Mouse (Mus musculus) hindbrain, embryonic 14.5 days (tissue): Measurements from ENCODE around the gene Eme2. TPM values are rescaled to one million over a fixed set of nuclear protein-coding genes. Genes with fewer than 3 reads are reported as not detected.

Experiments used
- ATAC-seq: fragments of 200-750 bp; cut with Nextera tagmentation; 2 replicates; pipeline ENCODE4 v1.8.0; 2017; ENCODE audit warnings: moderate number of reproducible peaks, mild to moderate bottlenecking, moderate TSS enrichment, moderate library complexity; ENCODE audit not compliant: low FRiP score
- DNase-seq: peaks from one replicate; pipeline ENCODE4 v3.0.0-alpha.2; 2015; ENCODE audit warnings: low spot score
- H3K27ac ChIP-seq: fragments of 300-500 bp; sonication (generic); 2 replicates; pipeline ENCODE4 v1.5.1; 2014; ENCODE audit warnings: mild to moderate bottlenecking, moderate library complexity
- H3K27me3 ChIP-seq: fragments of 300-500 bp; sonication (generic); 2 replicates; pipeline ENCODE4 v1.6.1; 2014; ENCODE audit warnings: mild to moderate bottlenecking, low read length, mixed read lengths; ENCODE audit not compliant: control insufficient read depth, insufficient read depth
- H3K36me3 ChIP-seq: fragments of 300-500 bp; sonication (generic); replicated peaks from 2 replicates; pipeline ENCODE4 v1.6.1; 2014; ENCODE audit not compliant: control insufficient read depth, insufficient read depth
- H3K4me1 ChIP-seq: fragments of 300-500 bp; sonication (generic); replicated peaks from 2 replicates; pipeline ENCODE4 v1.6.1; 2014; ENCODE audit warnings: antibody characterized with exemption, low read length, mixed read lengths; ENCODE audit not compliant: control insufficient read depth, insufficient read depth
- H3K4me2 ChIP-seq: fragments of 300-500 bp; sonication (generic); replicated peaks from 2 replicates; pipeline ENCODE4 v1.6.1; 2014; ENCODE audit warnings: mild to moderate bottlenecking, moderate library complexity
- H3K4me3 ChIP-seq: fragments of 300-500 bp; sonication (generic); replicated peaks from 2 replicates; pipeline ENCODE4 v1.5.1; 2014; ENCODE audit warnings: mild to moderate bottlenecking, low read length
- H3K9ac ChIP-seq: fragments of 300-500 bp; sonication (generic); 2 replicates; pipeline ENCODE4 v1.6.1; 2014
- H3K9me3 ChIP-seq: fragments of 300-500 bp; sonication (generic); 2 replicates; pipeline ENCODE4 v1.6.1; 2016; ENCODE audit warnings: low read length; ENCODE audit not compliant: control insufficient read depth
- WGBS: fragments of 180-500 bp; shearing (Covaris S2); extraction: QIAGEN DNeasy Blood & Tissue Kit; methylation state at CpG from one replicate; pipeline ENCODE4 v1.1.7; 2014; 5-methylcytosine and 5-hydroxymethylcytosine counted together
- polyA plus RNA-seq: library from polyadenylated mRNA; unstranded; fragments of >200 nt; fragmentation: Nextera tagmentation; extraction: Ambion mirVana; gene quantifications from 2 replicates; pipeline ENCODE4 v1.2.1, GENCODE M21; 2014

Eme2 gene
- polyA plus RNA-seq, 1 experiment from 2014 or later, result 23.7 TPM

DNA sequence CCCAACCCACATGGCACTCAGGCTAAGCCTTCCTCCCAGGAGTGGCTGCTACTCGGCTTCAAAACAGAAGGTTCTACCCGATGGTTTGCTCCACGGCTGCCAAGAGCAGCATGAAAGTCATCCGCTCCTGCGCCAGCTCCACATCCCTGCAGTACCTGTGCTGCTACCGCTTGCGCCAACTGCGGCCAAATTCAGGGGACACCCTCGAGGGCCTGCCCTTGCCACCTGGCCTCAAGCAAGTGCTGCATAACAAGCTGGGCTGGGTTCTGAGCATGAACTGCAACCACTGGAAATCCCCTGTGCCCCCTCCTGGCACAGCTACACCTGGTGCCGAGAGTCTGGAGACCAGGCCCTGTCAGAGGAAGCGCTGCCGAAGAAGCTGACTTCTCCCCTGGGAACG lies 3.6 kb downstream of the Eme2 start:
- Histone ChIP-seq H3K4me1 (peaks cover 31% of the 10 kb centered on the region), H3K4me3 (no peak overlapping the region), H3K4me2 (no peak overlapping the region), H3K9ac (no peak overlapping the region), H3K27me3 (no peaks in the 10 kb centered on the region), H3K9me3 (no peaks in the 10 kb centered on the region), H3K36me3 (peaks cover 57% of the 10 kb centered on the region), H3K27ac (no peak overlapping the region)
- WGBS, result 93% methylated on average over 12 of the region's 13 CpGs
- DNase-seq (no peak), ATAC-seq (no peak)

DNA sequence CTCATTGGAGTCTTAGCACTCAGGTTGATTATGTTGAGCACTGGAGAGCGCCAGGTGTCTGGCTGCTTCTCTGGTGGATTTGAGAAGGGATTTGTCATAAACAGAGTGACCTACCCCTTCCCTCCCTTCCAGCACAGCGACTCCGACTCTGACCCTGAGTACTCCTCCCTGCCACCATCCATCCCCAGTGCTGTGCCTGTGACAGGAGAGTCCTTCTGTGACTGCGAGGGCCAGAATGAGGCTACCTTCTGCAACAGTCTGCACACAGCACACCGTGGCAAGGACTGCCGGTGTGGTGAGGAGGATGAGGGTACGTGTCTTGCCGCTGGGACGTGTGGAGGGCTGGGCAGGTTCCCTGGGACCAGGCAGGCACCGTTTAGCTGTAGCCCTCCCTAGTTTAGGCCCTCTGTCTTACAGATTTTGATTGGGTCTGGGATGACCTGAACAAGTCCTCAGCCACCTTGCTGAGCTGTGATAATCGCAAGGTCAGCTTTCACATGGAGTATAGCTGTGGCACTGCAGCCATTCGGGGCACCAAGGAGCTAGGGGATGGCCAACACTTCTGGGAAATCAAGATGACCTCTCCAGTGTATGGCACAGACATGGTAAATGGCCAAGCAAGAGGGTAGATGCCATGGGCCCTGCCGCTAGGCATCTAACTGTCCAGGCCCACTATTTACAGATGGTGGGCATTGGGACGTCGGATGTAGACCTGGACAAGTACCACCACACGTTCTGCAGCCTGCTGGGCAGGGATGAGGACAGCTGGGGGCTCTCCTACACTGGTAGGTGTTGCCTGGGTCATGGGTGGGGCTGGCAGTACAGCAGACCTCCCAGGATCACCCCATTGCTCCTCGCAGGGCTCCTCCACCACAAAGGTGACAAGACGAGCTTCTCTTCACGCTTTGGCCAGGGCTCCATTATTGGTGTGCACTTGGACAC lies 4.5 kb downstream of the Eme2 start:
- Histone ChIP-seq H3K4me3 (no peak overlapping the region), H3K4me2 (no peak overlapping the region), H3K27me3 (no peaks in the 10 kb centered on the region), H3K4me1 (peaks cover 28% of the 10 kb centered on the region), H3K9ac (no peak overlapping the region), H3K9me3 (no peaks in the 10 kb centered on the region), H3K27ac (no peak overlapping the region), H3K36me3 (peaks cover 57% of the 10 kb centered on the region)
- WGBS, result 90% methylated on average over 19 of the region's 19 CpGs
- ATAC-seq (no peak), DNase-seq (no peak)

DNA sequence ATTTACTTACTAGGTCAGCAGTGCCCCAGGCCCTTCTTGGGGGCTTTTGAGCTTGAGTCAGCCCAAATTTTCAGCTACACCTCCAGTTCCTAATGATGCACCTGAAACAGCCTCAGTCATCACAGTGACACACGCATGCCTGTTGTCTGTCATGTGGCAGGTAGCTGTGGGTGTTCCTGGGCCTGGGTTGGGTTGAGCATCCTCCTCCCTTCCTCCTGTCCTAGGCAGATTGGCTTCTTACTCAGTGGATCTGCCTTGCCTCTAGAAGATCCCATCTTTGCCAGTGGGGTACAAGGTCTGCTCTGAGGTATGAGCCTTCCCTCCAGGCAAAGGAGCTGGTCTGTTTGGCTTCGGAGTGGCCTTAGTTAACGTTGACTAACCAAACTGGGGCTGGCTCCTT lies 6.0 kb downstream of the Eme2 start:
- Histone ChIP-seq H3K9ac (no peak overlapping the region), H3K27me3 (no peaks in the 10 kb centered on the region), H3K4me2 (no peak overlapping the region), H3K36me3 (peaks cover 64% of the 10 kb centered on the region), H3K9me3 (no peaks in the 10 kb centered on the region), H3K4me1 (peaks cover 23% of the 10 kb centered on the region), H3K27ac (no peak overlapping the region), H3K4me3 (no peak overlapping the region)
- DNase-seq (no peak), ATAC-seq (no peak)
- WGBS, result 93% methylated on average over 3 of the region's 3 CpGs

DNA sequence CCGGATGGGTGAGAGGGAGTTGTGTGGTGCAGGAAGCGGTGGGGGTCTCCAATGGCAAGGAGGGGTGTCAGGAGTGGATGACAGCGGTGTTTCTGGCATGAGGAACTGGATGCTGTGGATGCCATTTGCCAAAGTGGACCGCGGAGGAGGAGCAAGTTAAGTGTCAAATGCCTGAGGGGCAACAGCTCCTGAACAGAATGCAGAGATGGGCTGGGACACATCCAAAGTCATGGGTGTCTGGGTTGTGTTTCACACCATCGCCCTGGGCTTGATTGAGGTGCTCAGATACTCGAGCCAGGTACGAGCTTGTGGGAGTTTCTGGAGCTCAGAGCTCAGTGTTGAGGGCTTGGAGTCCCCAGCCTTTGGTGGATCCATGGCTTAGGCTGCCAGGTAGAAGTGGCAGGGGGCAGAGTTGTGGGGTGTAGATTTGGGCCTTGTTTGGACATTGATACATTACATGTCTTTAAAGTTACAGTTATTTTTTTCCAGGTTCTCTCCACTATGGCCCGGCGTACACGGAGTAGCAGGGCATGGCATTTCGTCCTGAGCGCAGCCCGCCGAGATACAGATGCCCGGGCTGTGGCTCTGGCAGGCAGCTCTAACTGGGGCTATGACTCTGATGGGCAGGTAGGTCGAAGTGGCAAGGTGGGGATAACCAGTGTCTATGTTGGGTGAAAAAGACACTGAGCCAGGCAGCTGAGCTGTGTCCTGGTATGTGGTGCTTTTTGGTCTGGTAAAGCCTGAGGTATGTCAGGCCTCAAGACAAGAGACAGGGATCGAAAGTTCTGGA lies 7.4 kb downstream of the Eme2 start:
- peaks cover 64% of the 10 kb centered on the region for H3K36me3 ChIP-seq
- ATAC-seq (no peak), DNase-seq (no peak)
- WGBS, result 68% methylated on average over 18 of the region's 18 CpGs
- no peaks in the 10 kb centered on the region for H3K27me3 ChIP-seq
- H3K9me3 ChIP-seq, result no peaks in the 10 kb centered on the region
- peak overlapping the region; percentile 88 for H3K9ac ChIP-seq
- no peak overlapping the region; the same call in 1 of the 2 replicates for H3K27ac ChIP-seq
- peak overlapping the region; percentile 95 for H3K4me3 ChIP-seq
- H3K4me1 ChIP-seq, result peaks cover 18% of the 10 kb centered on the region
- H3K4me2 ChIP-seq, result peak overlapping the region; percentile 74

DNA sequence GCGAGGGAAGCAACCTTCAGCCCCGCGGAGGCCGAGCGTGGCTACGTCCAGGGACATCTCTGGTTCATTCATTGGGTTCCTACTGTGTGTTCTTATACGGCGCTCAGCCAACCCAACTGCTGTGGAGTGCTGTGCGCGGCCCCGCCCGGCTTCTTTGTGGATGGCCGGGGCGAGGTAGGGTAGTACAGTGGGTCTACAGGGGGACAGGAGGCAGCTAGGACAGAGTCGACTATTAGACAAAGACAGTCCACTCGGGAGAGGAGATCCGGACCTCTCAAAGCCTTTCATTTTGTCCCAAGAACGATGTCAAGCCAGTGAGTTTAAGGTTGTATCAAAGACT lies 8.0 kb downstream of the Eme2 start:
- H3K9me3 ChIP-seq, result no peaks in the 10 kb centered on the region
- no peak for DNase-seq
- H3K4me1 ChIP-seq, result peaks cover 18% of the 10 kb centered on the region
- WGBS, result 2% methylated on average over 18 of the region's 18 CpGs
- H3K4me3 ChIP-seq, result peak overlapping the region; percentile 95
- peak overlapping the region; percentile 74 for H3K4me2 ChIP-seq
- H3K27me3 ChIP-seq, result no peaks in the 10 kb centered on the region
- ATAC-seq, result no peak; the same call in none of the 2 replicates
- H3K27ac ChIP-seq, result peak overlapping the region; percentile 82
- peak overlapping the region; percentile 88 for H3K9ac ChIP-seq
- H3K36me3 ChIP-seq, result peaks cover 58% of the 10 kb centered on the region

DNA sequence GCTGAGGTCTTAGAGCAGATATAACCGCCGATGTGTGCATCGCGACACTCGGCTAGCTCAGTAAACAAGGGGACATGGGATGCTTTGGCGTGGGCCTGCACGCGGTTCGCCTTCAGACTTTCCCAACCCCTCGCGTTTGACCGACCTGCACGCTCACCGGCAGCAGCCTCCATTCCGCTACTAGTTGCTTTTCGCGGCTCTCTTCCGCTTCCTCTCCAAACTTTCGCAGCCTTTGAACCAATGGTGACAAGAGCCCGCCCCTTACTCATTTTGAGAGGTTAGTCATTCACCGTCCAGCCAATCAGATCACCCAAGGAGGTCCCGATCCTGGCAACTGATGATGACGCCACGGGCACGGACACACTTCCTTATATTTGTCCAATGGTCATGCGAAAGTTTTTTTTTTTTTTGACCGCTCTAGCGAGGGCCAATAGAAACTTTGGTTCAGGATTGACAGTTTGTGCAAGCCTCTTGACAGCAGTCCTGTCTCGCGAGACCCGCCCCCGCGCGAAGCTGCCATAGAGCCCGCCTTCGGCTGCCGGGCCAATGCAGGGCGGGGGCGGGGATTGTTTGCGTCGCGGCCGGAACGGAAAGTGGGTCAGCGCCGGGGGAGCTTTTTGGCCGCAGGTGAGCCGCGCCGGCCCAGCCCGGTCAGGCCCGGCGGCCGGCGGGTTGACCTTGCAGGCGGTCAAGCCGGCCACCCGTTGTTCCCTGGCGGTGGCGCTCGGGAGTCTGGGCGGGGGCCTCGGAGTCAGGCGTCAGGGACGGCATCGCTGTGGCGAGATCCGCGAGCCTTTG lies 8.6 kb downstream of the Eme2 start, which contains the start of the genes Nubp2 and Spsb3:
Gene Nubp2 (minus strand): TSS at position 216 of the 798 bp plus-strand sequence.
Gene Spsb3 (plus strand): TSS at position 510 of the 798 bp plus-strand sequence.
- under 1% methylated on average over 69 of the region's 69 CpGs for WGBS
- peak; percentile 98 for DNase-seq
- H3K36me3 ChIP-seq, result peaks cover 53% of the 10 kb centered on the region
- H3K4me2 ChIP-seq, result peak within 1 kb of the TSS; percentile 74
- H3K27me3 ChIP-seq, result no peaks in the 10 kb centered on the region
- peak; percentile 96 for ATAC-seq
- peaks cover 18% of the 10 kb centered on the region for H3K4me1 ChIP-seq
- peak within 1 kb of the TSS; percentile 82 for H3K27ac ChIP-seq
- no peaks in the 10 kb centered on the region for H3K9me3 ChIP-seq
- H3K4me3 ChIP-seq, result peak within 1 kb of the TSS; percentile 95
- H3K9ac ChIP-seq, result peak within 1 kb of the TSS; percentile 88

DNA sequence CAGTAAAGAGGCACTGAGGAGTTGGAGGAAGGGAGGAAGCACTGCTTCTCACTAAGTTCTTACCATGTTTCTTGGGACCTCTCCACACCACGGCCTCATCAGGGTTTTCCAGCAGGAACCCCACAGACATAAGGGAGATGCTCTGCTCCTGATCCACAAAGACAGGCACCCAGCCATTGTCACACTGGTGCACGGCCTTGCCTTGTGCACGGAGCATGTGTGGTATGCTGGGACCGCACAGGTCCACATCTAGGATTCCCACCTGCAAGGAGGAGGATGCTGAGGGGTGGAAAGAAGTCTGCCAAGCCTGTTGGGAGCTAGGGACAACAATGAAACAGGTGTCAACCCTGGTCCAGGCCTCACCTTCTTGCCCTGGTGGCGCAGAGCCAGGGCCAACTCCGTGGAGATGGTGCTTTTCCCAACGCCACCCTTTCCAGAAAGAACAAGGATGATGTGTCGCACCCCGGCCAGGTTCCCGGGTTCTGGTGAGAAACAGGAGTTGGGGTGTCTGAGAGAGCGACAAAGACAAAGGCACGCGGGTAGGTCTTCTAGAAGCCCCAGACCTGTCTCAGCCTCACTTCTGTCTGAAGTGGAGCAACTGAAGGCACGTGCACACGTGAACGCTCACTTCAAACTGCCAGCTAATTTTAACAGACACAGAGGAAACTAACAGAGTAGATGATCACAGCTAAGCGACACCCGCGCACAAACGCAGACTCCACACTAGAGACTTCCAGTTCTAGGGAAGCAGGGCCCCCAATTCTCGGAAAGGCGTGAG lies 9.3 kb downstream of the Eme2 start:
- ATAC-seq (no peak), DNase-seq (no peak)
- no peaks in the 10 kb centered on the region for H3K9me3 ChIP-seq
- H3K27me3 ChIP-seq, result no peaks in the 10 kb centered on the region
- peaks cover 18% of the 10 kb centered on the region for H3K4me1 ChIP-seq
- peak overlapping the region; percentile 69 for H3K4me2 ChIP-seq
- peaks cover 45% of the 10 kb centered on the region for H3K36me3 ChIP-seq
- peak overlapping the region; percentile 49 for H3K9ac ChIP-seq
- H3K27ac ChIP-seq, result no peak overlapping the region
- WGBS, result 25% methylated on average over 22 of the region's 22 CpGs
- H3K4me3 ChIP-seq, result peak overlapping the region; percentile 49

DNA sequence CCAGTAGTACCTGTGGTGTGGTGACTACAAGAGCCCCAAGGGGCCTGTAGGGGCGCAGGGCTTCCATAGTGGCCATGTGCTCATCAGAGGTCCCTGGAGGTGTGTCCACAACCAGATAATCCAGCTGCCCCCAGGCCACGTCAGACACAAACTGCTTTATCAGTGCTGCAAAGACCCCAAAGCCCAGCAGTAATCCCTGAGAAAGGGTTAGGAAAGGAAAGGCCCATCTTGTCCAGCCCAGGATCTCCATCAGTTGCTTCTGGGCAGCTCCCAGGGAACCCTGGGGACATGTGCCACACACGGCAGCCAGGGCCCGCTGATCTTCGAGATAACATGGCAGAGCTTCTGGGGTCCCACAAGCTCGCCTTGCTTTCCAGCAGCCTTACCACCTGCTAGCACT lies 10.5 kb downstream of the Eme2 start:
- no peak overlapping the region for H3K27ac ChIP-seq
- no peak overlapping the region for H3K9ac ChIP-seq
- H3K4me2 ChIP-seq, result no peak overlapping the region
- no peak for DNase-seq
- no peak overlapping the region for H3K4me3 ChIP-seq
- peaks cover 18% of the 10 kb centered on the region for H3K4me1 ChIP-seq
- no peaks in the 10 kb centered on the region for H3K9me3 ChIP-seq
- H3K36me3 ChIP-seq, result peaks cover 33% of the 10 kb centered on the region
- H3K27me3 ChIP-seq, result no peaks in the 10 kb centered on the region
- no peak for ATAC-seq
- 90% methylated on average over 6 of the region's 6 CpGs for WGBS
